In genomic region chr7:73307586-73308490, GRCm38 (mm10) we compare ENCODE assay signal across 17 mouse cellular contexts.
DNase-seq lines count a peak whose midpoint lies in the region; ATAC-seq lines count a peak whose summit lies in the region.
"Had no signal": no experiment of that assay in that cellular context is flagged by ENCODE, and none has a peak within 500 bp of the region (broad histone marks: within the 10 kb centered on the region; RNA-seq: fewer than 3 reads in every experiment).

No protein-coding gene starts in this region.

- H3K27ac ChIP-seq in heart, embryonic 10.5 days, result no peak overlapping the region
- H3K27ac ChIP-seq in midbrain, embryonic 11.5 days (ENCODE audit: low read depth, low read length), result peak overlapping the region; percentile 52
- no peak overlapping the region for H3K27ac ChIP-seq in midbrain, embryonic 16.5 days (ENCODE audit: low read length)
- H3K27ac ChIP-seq in hindbrain, embryonic 13.5 days, result 0 out of 2 replicates have a peak overlapping the region, but pooled peaks have one; percentile 2
- H3K27ac ChIP-seq: intestine, embryonic 15.5 days; left cerebral cortex, adult 2 months had no signal

- ATAC-seq in midbrain, embryonic 11.5 days (ENCODE audit: low FRiP score), result peak; percentile 49
- ATAC-seq in midbrain, embryonic 16.5 days, result no peak
- no peak for ATAC-seq in hindbrain, embryonic 13.5 days (ENCODE audit: low FRiP score)
- ATAC-seq: forebrain, embryonic 16.5 days; intestine, embryonic 15.5 days had no signal

- no peaks in the 10 kb centered on the region for H3K9me3 ChIP-seq in heart, embryonic 10.5 days
- no peaks in the 10 kb centered on the region for H3K9me3 ChIP-seq in midbrain, embryonic 11.5 days (ENCODE audit: control insufficient read depth, low read length)
- no peaks in the 10 kb centered on the region for H3K9me3 ChIP-seq in midbrain, embryonic 16.5 days (replicated peaks; ENCODE audit: control insufficient read depth, low read length, poor library complexity, severe bottlenecking)
- H3K9me3 ChIP-seq in hindbrain, embryonic 13.5 days, result no peaks in the 10 kb centered on the region
- H3K9me3 ChIP-seq: intestine, embryonic 15.5 days had no signal

- 39% methylated on average over 13 of the region's 13 CpGs for WGBS in heart, embryonic 10.5 days
- WGBS in midbrain, embryonic 11.5 days, result 20% methylated on average over 13 of the region's 13 CpGs
- 34% methylated on average over 13 of the region's 13 CpGs for WGBS in midbrain, embryonic 16.5 days
- 37% methylated on average over 13 of the region's 13 CpGs for WGBS in hindbrain, embryonic 13.5 days

- intact Hi-C loops in heart, postnatal 25 days (cut with DNase I), result no loop called here

- peaks cover 26% of the 10 kb centered on the region for H3K27me3 ChIP-seq in heart, embryonic 10.5 days (ENCODE audit: insufficient read depth, poor library complexity, severe bottlenecking)
- no peaks in the 10 kb centered on the region for H3K27me3 ChIP-seq in midbrain, embryonic 11.5 days (ENCODE audit: control insufficient read depth, insufficient read depth, low read length)
- no peaks in the 10 kb centered on the region for H3K27me3 ChIP-seq in midbrain, embryonic 16.5 days (ENCODE audit: control insufficient read depth, insufficient read depth, low read depth, low read length)
- H3K27me3 ChIP-seq in hindbrain, embryonic 13.5 days, result no peaks in the 10 kb centered on the region
- H3K27me3 ChIP-seq: intestine, embryonic 15.5 days had no signal

- no peaks in the 10 kb centered on the region for H3K36me3 ChIP-seq in heart, embryonic 10.5 days
- H3K36me3 ChIP-seq in midbrain, embryonic 11.5 days (ENCODE audit: control insufficient read depth, insufficient read depth, low read length), result no peaks in the 10 kb centered on the region
- no peaks in the 10 kb centered on the region for H3K36me3 ChIP-seq in midbrain, embryonic 16.5 days (ENCODE audit: control insufficient read depth, insufficient read depth, low read length)
- no peaks in the 10 kb centered on the region for H3K36me3 ChIP-seq in hindbrain, embryonic 13.5 days
- H3K36me3 ChIP-seq: intestine, embryonic 15.5 days had no signal

- peaks cover 13% of the 10 kb centered on the region; the same call in 1 of the 2 replicates for H3K4me1 ChIP-seq in heart, embryonic 10.5 days
- peaks cover 40% of the 10 kb centered on the region for H3K4me1 ChIP-seq in midbrain, embryonic 11.5 days (ENCODE audit: control insufficient read depth, insufficient read depth, low read length)
- H3K4me1 ChIP-seq in midbrain, embryonic 16.5 days (ENCODE audit: control insufficient read depth, insufficient read depth, low read length), result peaks cover 22% of the 10 kb centered on the region; the same call in 1 of the 2 replicates
- peaks cover 45% of the 10 kb centered on the region for H3K4me1 ChIP-seq in hindbrain, embryonic 13.5 days (replicated peaks)

- H3K4me2 ChIP-seq in midbrain, embryonic 11.5 days, result peak overlapping the region; percentile 2; the same call in 1 of the 2 replicates
- H3K4me2 ChIP-seq in midbrain, embryonic 16.5 days (ENCODE audit: low read length), result no peak overlapping the region
- H3K4me2 ChIP-seq in hindbrain, embryonic 13.5 days, result no peak overlapping the region
- H3K4me2 ChIP-seq: intestine, embryonic 15.5 days had no signal

- DNase-seq in heart, embryonic 10.5 days (ENCODE audit: low spot score), result peak; percentile 53
- DNase-seq in heart, postnatal 25 days (ENCODE audit: low spot score), result no peak
- DNase-seq in midbrain, embryonic 11.5 days (ENCODE audit: low spot score, missing footprints), result peak; percentile 90
- DNase-seq in retina, postnatal 1 day, result peak; percentile 28
- no peak for DNase-seq in gastrocnemius, postnatal 4 days (ENCODE audit: low spot score in 2 of 2)
- no peak for DNase-seq in ovary, postnatal 36 days (ENCODE audit: low spot score)
- DNase-seq: B cell, adult 2 months; cerebellum, adult 11 months; cerebellum, postnatal 25 days; heart, postnatal 14 days; lung, postnatal 14 days; thymus, postnatal 4 days had no signal

- no peak overlapping the region for H3K4me3 ChIP-seq in heart, embryonic 10.5 days
- no peak overlapping the region for H3K4me3 ChIP-seq in midbrain, embryonic 11.5 days (ENCODE audit: low read depth, low read length)
- no peak overlapping the region for H3K4me3 ChIP-seq in midbrain, embryonic 16.5 days (ENCODE audit: low read depth, low read length)
- no peak overlapping the region for H3K4me3 ChIP-seq in hindbrain, embryonic 13.5 days
- H3K4me3 ChIP-seq: intestine, embryonic 15.5 days; left cerebral cortex, adult 2 months had no signal

- peak overlapping the region; percentile 21; the same call in 1 of the 2 replicates for H3K9ac ChIP-seq in midbrain, embryonic 11.5 days (ENCODE audit: low read length)
- H3K9ac ChIP-seq in midbrain, embryonic 16.5 days (ENCODE audit: low read depth, low read length), result no peak overlapping the region
- H3K9ac ChIP-seq in hindbrain, embryonic 13.5 days, result no peak overlapping the region
- H3K9ac ChIP-seq: intestine, embryonic 15.5 days had no signal

Comparison
In these comparisons a context has a peak if more than half of its experiments do, and no peak if none do; other contexts are left out.
1. DNase-seq: peak in heart, embryonic 10.5 days (single experiment), midbrain, embryonic 11.5 days (single experiment) and retina, postnatal 1 day (single experiment); none in heart, postnatal 25 days (single experiment), gastrocnemius, postnatal 4 days (0 of 2) and ovary, postnatal 36 days (single experiment).
2. H3K27ac ChIP-seq: peak in midbrain, embryonic 11.5 days (single experiment) and hindbrain, embryonic 13.5 days (single experiment); none in heart, embryonic 10.5 days (single experiment) and midbrain, embryonic 16.5 days (single experiment).